Mouse (Mus musculus) megakaryocyte, embryonic 14.5 days (primary cell): ENCODE measurements around the gene Mrc2. TPM values are rescaled to one million over a fixed set of nuclear protein-coding genes. Genes with fewer than 3 reads are reported as not detected.

ENCODE experiments used
- H3K27me3 ChIP-seq: replicated peaks from 2 replicates; pipeline ENCODE3; 2012; ENCODE audit warnings: inconsistent platforms
- H3K36me3 ChIP-seq: replicated peaks from 2 replicates; pipeline ENCODE3; 2012; ENCODE audit warnings: low read length, inconsistent platforms, mixed read lengths
- H3K4me1 ChIP-seq: 2 replicates; pipeline ENCODE4 v1.6.1; 2012; ENCODE audit warnings: inconsistent platforms
- H3K4me3 ChIP-seq: replicated peaks from 2 replicates; pipeline ENCODE3; 2012; ENCODE audit warnings: moderate library complexity, mild to moderate bottlenecking, inconsistent platforms
- H3K9me3 ChIP-seq: 2 replicates; pipeline ENCODE4 v1.6.1; 2012; ENCODE audit warnings: inconsistent platforms
- FLI1 ChIP-seq: IDR thresholded peaks from 2 replicates; pipeline ENCODE4 v1.6.1; 2012; ENCODE audit warnings: low read length, inconsistent platforms, mixed read lengths
- GATA1 ChIP-seq: IDR thresholded peaks from 3 replicates; pipeline ENCODE4 v1.6.1; 2012; ENCODE audit warnings: mixed read lengths, low read length, inconsistent platforms, borderline replicate concordance
- polyA plus RNA-seq: library from polyadenylated mRNA; stranded (reverse); fragments of >175 nt; gene quantifications from 2 replicates; pipeline ENCODE4 v1.2.3, GENCODE M21; 2012; ENCODE audit warnings: low replicate concordance; ENCODE audit not compliant: insufficient read depth

Gene Mrc2
- polyA plus RNA-seq, 1 experiment = 0.81 TPM

DNA sequence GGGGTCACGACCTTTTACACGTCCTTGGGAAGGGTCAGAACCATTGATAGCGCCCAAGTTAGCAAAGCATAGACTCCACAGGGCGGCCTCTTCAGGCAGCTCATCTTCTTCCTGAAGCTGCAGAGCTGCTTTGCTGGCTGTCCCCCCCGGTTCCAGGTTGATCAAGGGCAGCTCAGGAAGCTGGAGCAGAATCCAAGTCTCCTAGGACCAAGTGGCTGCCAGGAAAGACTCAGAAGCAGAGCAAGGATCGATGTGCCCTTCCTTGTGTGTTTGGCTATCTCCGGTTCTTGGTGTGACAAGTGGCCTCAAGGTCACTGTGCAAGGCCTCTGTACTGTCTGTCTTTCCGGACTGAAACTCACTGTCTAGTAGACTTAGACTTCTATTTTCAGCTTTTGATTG, 81.4 kb downstream of the Mrc2 start:
- Histone ChIP-seq H3K4me3 (peak overlapping the region; percentile 19), H3K4me1 (peaks cover 90% of the 10 kb centered on the region), H3K9me3 (no peaks in the 10 kb centered on the region), H3K36me3 (peaks cover 4% of the 10 kb centered on the region), H3K27me3 (no peaks in the 10 kb centered on the region)
- no peak for TF ChIP-seq FLI1
- TF ChIP-seq GATA1 = no peak

DNA sequence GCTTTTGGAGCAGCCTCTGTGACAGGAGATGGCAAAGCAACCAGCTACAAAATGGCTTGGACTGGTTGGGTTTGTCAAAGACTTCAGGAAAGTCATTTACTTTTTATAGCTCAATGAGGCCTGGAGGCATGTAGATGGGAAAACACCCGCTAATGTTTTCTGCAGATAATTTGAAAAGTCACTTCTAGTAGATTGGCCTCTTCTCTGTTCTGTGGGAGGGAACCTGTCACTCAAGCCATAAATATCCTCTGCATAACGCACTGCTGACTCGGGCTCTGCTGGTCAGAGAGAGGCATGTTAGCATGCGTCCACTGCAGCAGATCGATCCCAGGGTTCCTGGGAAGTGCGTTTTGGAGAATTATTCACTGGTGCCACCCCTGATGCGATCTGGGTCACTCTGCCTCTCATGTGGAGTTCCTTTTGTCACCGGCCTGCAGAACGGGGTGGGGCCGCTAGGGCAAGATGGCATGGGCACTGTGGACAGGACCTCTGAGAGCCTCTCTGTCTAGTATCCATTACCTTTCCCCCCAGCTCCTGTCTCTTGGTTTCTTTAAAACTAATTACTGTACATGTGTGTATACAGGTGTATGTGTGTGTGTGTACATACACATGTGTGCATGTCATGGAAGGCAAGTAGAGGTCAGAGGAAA, 82.2 kb downstream of the Mrc2 start:
- Histone ChIP-seq H3K9me3 (no peaks in the 10 kb centered on the region), H3K36me3 (peaks cover 1% of the 10 kb centered on the region), H3K27me3 (no peaks in the 10 kb centered on the region), H3K4me1 (peaks cover 90% of the 10 kb centered on the region), H3K4me3 (peak overlapping the region; percentile 85)
- TF ChIP-seq FLI1 (no peak), GATA1 (no peak)

DNA sequence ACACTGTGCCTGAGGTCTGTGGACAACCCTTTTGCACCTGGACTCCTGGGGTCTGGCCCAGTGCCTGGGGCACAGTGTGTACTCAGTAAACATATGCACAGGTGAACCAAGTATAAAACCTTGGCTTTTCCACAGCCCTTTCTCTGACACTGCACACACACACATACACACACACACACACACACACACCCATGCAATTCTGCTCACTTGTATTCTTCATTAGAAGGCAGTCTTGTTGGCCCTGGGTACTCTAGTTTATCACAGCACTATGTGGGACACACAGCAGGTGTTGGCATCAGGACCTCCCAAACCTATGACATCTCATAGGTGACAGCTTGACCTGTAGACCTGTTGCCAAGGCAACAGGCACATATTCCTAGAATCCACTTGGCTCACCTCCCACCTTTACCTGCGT, 83.4 kb downstream of the Mrc2 start:
- peaks cover 86% of the 10 kb centered on the region for H3K4me1 ChIP-seq
- peaks cover 6% of the 10 kb centered on the region; the same call in 1 of the 2 replicates for H3K9me3 ChIP-seq
- H3K4me3 ChIP-seq = no peak overlapping the region
- TF ChIP-seq GATA1 (no peak), FLI1 (no peak)
- no peaks in the 10 kb centered on the region for H3K27me3 ChIP-seq
- H3K36me3 ChIP-seq = peaks cover 6% of the 10 kb centered on the region

DNA sequence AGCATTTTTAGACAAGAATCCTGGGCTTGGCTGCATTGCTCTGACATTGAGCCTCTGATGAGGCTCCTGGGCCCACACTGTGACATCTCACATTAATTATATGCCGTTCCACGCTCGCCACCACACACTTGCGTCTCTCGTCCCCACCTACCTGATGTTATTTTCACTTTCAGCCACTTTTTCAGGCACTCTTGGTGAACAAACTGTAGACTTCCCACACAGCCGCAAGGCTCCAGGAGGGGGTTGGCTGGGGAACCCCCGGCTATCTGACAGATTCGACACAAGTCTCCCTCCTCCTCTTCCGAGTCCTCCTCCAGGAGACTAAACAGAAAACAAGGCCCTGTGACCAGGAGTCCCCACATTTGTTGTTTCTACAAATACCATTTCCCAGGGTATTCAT, 92.8 kb downstream of the Mrc2 start:
- Histone ChIP-seq H3K4me3 (no peak overlapping the region), H3K9me3 (peaks cover 22% of the 10 kb centered on the region), H3K4me1 (peaks cover 4% of the 10 kb centered on the region; the same call in 1 of the 2 replicates), H3K27me3 (peaks cover 13% of the 10 kb centered on the region), H3K36me3 (peaks cover 15% of the 10 kb centered on the region)
- no peak for TF ChIP-seq FLI1
- no peak for TF ChIP-seq GATA1

DNA sequence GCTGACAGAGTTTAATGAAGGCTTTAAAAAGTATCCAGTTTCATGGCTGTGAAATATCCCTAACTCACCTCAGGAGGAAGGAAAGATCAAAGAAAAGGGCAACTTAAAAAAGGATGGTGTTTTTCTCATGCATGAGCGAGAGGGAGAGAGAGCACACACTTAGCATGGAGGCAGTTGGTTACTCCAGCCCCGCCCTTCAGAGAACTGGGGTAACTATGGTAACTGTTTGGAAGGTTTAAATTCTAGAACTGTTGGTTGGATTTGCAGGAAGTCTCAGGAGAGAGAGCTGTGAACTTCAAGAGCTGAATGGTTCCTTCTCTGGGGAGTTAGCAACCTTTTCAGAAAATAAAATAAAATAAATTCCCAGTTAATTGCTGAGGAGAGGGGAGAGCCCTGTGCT, 96.2 kb downstream of the Mrc2 start:
- Histone ChIP-seq H3K4me1 (peaks cover 11% of the 10 kb centered on the region), H3K4me3 (no peak overlapping the region), H3K9me3 (peaks cover 13% of the 10 kb centered on the region), H3K27me3 (peaks cover 22% of the 10 kb centered on the region), H3K36me3 (peaks cover 10% of the 10 kb centered on the region)
- TF ChIP-seq GATA1 (no peak), FLI1 (no peak)

DNA sequence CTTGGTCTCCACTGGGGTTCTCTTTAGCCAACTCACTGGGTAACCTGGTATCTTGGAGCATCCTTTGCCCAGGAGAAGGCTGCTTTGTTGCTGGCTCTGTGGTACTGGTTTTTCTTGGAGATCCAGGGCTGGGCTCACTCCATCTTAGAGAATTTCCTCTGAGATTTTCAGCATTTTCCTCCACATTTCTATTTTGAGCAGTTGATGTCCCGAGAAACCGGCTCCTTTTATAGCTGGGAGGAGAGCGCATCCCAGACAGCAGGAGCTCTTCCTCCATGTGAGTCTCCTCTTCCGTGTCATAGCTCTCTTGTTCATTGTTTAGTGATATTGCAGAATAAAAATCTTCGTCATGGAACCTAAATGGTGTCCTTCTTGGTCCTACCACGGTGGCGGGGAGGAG, 97.8 kb downstream of the Mrc2 start:
- Histone ChIP-seq H3K36me3 (no peaks in the 10 kb centered on the region), H3K4me3 (no peak overlapping the region), H3K4me1 (peaks cover 11% of the 10 kb centered on the region), H3K9me3 (peaks cover 10% of the 10 kb centered on the region), H3K27me3 (peaks cover 27% of the 10 kb centered on the region)
- TF ChIP-seq GATA1 (no peak), FLI1 (no peak)

Other genes with a start within 250 kb of the Mrc2 start
- gene Efcab3, start 229.1 kb upstream of the Mrc2 start, polyA plus RNA-seq = not detected in 2 replicates
- 2.8 and 3.7 TPM in 2 replicates for gene Mettl2, start 166.2 kb upstream of the Mrc2 start, polyA plus RNA-seq
- not detected in 2 replicates for gene Gm10842, start 145.8 kb upstream of the Mrc2 start, polyA plus RNA-seq
- 4.4 and 5.8 TPM in 2 replicates for gene Tlk2, start 113.8 kb upstream of the Mrc2 start, polyA plus RNA-seq
- 0.87 and 1.3 TPM in 2 replicates for gene March10, start 164.1 kb downstream of the Mrc2 start, polyA plus RNA-seq